In genomic region chr19:44988831-44989566, GRCm38 (mm10) we compare ENCODE assay signal across 8 mouse cellular contexts. TPM values are rescaled to one million over a fixed set of nuclear protein-coding genes. Genes with fewer than 3 reads are reported as not detected.
DNase-seq lines count a peak whose midpoint lies in the region; ATAC-seq lines count a peak whose summit lies in the region.

Sema4g (plus strand) TSS chr19:44989101.

- 0 out of 2 replicates have a peak, but pooled peaks cover 4% of the 10 kb centered on the region for H3K36me3 ChIP-seq in liver, embryonic 15.5 days (replicated peaks)
- no peaks in the 10 kb centered on the region for H3K36me3 ChIP-seq in splenic B cell, adult 2 months (ENCODE audit: control insufficient read depth, insufficient read depth, low read length, poor library complexity, severe bottlenecking)

- peak within 1 kb of the TSS; percentile 76 for H3K27ac ChIP-seq in liver, embryonic 15.5 days (replicated peaks)

- H3K4me1 ChIP-seq in liver, embryonic 15.5 days (replicated peaks): peaks cover 48% of the 10 kb centered on the region

- ATAC-seq in granulocyte monocyte progenitor cell, adult 5-6 weeks (replicated peaks; ENCODE audit: poor library complexity, severe bottlenecking): peak; percentile 50; the same call in 1 of the 2 replicates
- peak; percentile 61 for ATAC-seq in liver, embryonic 15.5 days (ENCODE audit: insufficient read depth)

- H3K4me3 ChIP-seq in liver, embryonic 15.5 days (replicated peaks): peak within 1 kb of the TSS; percentile 57

- no peaks in the 10 kb centered on the region for H3K9me3 ChIP-seq in liver, embryonic 15.5 days (replicated peaks)

- peak within 1 kb of the TSS; percentile 64 for H3K4me2 ChIP-seq in liver, embryonic 15.5 days

- H3K27me3 ChIP-seq in liver, embryonic 15.5 days: peaks cover 44% of the 10 kb centered on the region
- H3K27me3 ChIP-seq in splenic B cell, adult 2 months (ENCODE audit: control insufficient read depth, insufficient read depth, low read length, poor library complexity, severe bottlenecking): no peaks in the 10 kb centered on the region

- whole genome bisulfite sequencing in liver, embryonic 15.5 days (ENCODE audit: insufficient replicate concordance): 1% methylated on average over 51 of the region's 58 CpGs

- H3K9ac ChIP-seq in liver, embryonic 15.5 days: peak within 1 kb of the TSS; percentile 47; the same call in 1 of the 2 replicates

- peak; percentile 40 for DNase-seq in right cerebral cortex, postnatal 25 days
- DNase-seq in right cerebral cortex, postnatal 36 days (ENCODE audit: low spot score in 2 of 2): no peak
- DNase-seq in cerebellum, adult 9-10 months: peak; percentile 53
- DNase-seq in kidney, postnatal 10 days: peak; percentile 75
- DNase-seq in splenic B cell, adult 2 months (ENCODE audit: low read depth, low spot score): peak; percentile 40
- DNase-seq in gastrocnemius, postnatal 4 days (ENCODE audit: low spot score in 2 of 2): no peak

RNA-seq across cellular contexts. Expression of gene Sema4g, which starts in this region (rescaled TPM):
- 0.43 TPM in 1 of 2 replicates, not detected in the other for total RNA-seq in granulocyte monocyte progenitor cell, adult 5-6 weeks (2014; fragmentation: Nextera tagmentation)
- not detected in 2 replicates for total RNA-seq in granulocyte monocyte progenitor cell, adult 5-6 weeks (2017)
- 4.4 and 5.6 TPM in 2 replicates for polyA plus RNA-seq in liver, embryonic 15.5 days (2015; fragmentation: Nextera tagmentation; extraction: Ambion mirVana)
- 1 to 10 TPM; 2.5 to 3.4 TPM for total RNA-seq in gastrocnemius, postnatal 4 days (2021)

Comparison
In these comparisons a context has a peak if more than half of its experiments do, and no peak if none do; other contexts are left out.
1. DNase-seq: peak in right cerebral cortex, postnatal 25 days (single experiment), cerebellum, adult 9-10 months (single experiment), kidney, postnatal 10 days (single experiment) and splenic B cell, adult 2 months (single experiment); none in right cerebral cortex, postnatal 36 days (0 of 2) and gastrocnemius, postnatal 4 days (0 of 2).
2. Peak in ATAC-seq in granulocyte monocyte progenitor cell, adult 5-6 weeks; RNA of the gene not detected or under 1 TPM.